ENCODE assay signal across 25 mouse cellular contexts in the genomic region with DNA sequence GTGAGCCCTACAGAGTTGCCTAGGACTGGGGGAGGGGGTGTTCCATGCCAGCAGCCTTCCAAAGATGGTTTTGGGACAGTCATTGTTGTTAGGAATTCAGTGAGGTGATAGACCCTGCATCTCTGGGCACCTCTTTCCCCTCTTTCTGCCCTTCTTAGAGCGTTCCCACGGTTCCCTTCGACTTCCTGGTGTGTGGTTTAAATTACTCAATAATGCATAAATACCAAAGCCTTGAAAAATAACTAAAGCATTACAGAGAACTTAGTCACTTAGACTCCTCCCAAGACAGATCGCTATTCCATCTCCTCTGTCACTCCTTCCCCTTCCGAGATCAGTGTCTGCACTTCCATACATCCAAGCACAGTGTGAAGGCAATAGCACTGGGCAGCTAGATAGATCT. TPM values are rescaled to one million over a fixed set of nuclear protein-coding genes. Genes with fewer than 3 reads are reported as not detected.
"Had no signal": no experiment of that assay in that cellular context is flagged by ENCODE, and none has a peak within 500 bp of the region (broad histone marks: within the 10 kb centered on the region; RNA-seq: fewer than 3 reads in every experiment).

No protein-coding gene starts in this region.

- ATAC-seq: liver, embryonic 12.5 days; midbrain, embryonic 15.5 days had no signal

- H3K9me3 ChIP-seq: limb, embryonic 10.5 days; limb, embryonic 13.5 days; liver, embryonic 12.5 days; liver, embryonic 15.5 days; lung, embryonic 15.5 days; midbrain, embryonic 12.5 days; midbrain, embryonic 15.5 days had no signal

- H3K4me1 ChIP-seq: liver, embryonic 12.5 days; liver, embryonic 15.5 days; lung, embryonic 15.5 days had no signal

- H3K4me2 ChIP-seq: limb, embryonic 13.5 days; liver, embryonic 12.5 days; liver, embryonic 15.5 days; lung, embryonic 15.5 days; midbrain, embryonic 12.5 days; midbrain, embryonic 15.5 days had no signal

- H3K9ac ChIP-seq: limb, embryonic 13.5 days; liver, embryonic 12.5 days; liver, embryonic 15.5 days; lung, embryonic 15.5 days; midbrain, embryonic 12.5 days; midbrain, embryonic 15.5 days had no signal

- H3K27ac ChIP-seq: limb, embryonic 10.5 days; limb, embryonic 13.5 days; liver, embryonic 12.5 days; liver, embryonic 15.5 days; lung, embryonic 15.5 days; midbrain, embryonic 12.5 days; midbrain, embryonic 15.5 days; stomach, postnatal 0 days had no signal

- H3K36me3 ChIP-seq: limb, embryonic 10.5 days; limb, embryonic 13.5 days; liver, embryonic 12.5 days; liver, embryonic 15.5 days; lung, embryonic 15.5 days; midbrain, embryonic 12.5 days; midbrain, embryonic 15.5 days had no signal

- H3K4me3 ChIP-seq: limb, embryonic 10.5 days; limb, embryonic 13.5 days; liver, embryonic 12.5 days; liver, embryonic 15.5 days; lung, embryonic 15.5 days; midbrain, embryonic 12.5 days; midbrain, embryonic 15.5 days had no signal

- DNase-seq: kidney, adult 18-20 months; kidney, adult 9 months; kidney, postnatal 14 days; kidney, postnatal 4 days; liver; lung, adult 18-20 months; lung, postnatal 10 days; lung, postnatal 4 days; right cerebral cortex, adult 18-20 months; right cerebral cortex, postnatal 14 days; right cerebral cortex, postnatal 4 days; thymus, adult 2 months; thymus, postnatal 25 days had no signal

- H3K27me3 ChIP-seq: limb, embryonic 13.5 days; liver, embryonic 12.5 days; liver, embryonic 15.5 days; lung, embryonic 15.5 days; midbrain, embryonic 12.5 days; midbrain, embryonic 15.5 days had no signal

RNA-seq across cellular contexts. Expression of gene Cbln1, which starts 32.0 kb away (rescaled TPM):
- polyA plus RNA-seq: kidney, embryonic 16.5 days; liver, embryonic 12.5 days; liver, embryonic 15.5 days; lung, embryonic 15.5 days had no signal

RNA-seq across cellular contexts. Expression of gene 4933402J07Rik, which starts 59.2 kb away (rescaled TPM):
- polyA plus RNA-seq: kidney, embryonic 16.5 days; limb, embryonic 10.5 days; limb, embryonic 13.5 days; liver, embryonic 12.5 days; liver, embryonic 15.5 days; lung, embryonic 15.5 days; midbrain, embryonic 12.5 days; midbrain, embryonic 15.5 days; neural tube, embryonic 14.5 days; stomach, embryonic 14.5 days; stomach, postnatal 0 days; thymus, adult 2 months; urinary bladder, adult 2 months had no signal
